Mouse (Mus musculus): ENCODE results near the gene Mmp9. TPM values are rescaled to one million over a fixed set of nuclear protein-coding genes. Genes with fewer than 3 reads are reported as not detected.

Mmp9 gene
- polyA plus RNA-seq, 1 experiment from 2014 or later: 33.2 TPM

GRCm38 (mm10) chr2:165004237-165004636 lies 63.7 kb downstream of the Mmp9 start:
- Histone ChIP-seq H3K9me3 (ENCODE audit: control insufficient read depth, low read length) (no peaks in the 10 kb centered on the region), H3K27ac (no peak overlapping the region), H3K4me2 (replicated peaks) (no peak overlapping the region), H3K4me1 (replicated peaks; ENCODE audit: control insufficient read depth, insufficient read depth, low read length) (no peaks in the 10 kb centered on the region), H3K4me3 (replicated peaks; ENCODE audit: low read length) (no peak overlapping the region), H3K9ac (no peak overlapping the region), H3K27me3 (ENCODE audit: control insufficient read depth, insufficient read depth, low read length) (no peaks in the 10 kb centered on the region), H3K36me3 (replicated peaks; ENCODE audit: control insufficient read depth, insufficient read depth) (peaks cover 100% of the 10 kb centered on the region)
- ATAC-seq (ENCODE audit: low FRiP score) (no peak), DNase-seq (ENCODE audit: low spot score) (no peak)
- 90% methylated on average over 10 of the region's 10 CpGs for WGBS

Other genes starting within 250 kb of the Mmp9 start
- gene Spint4, start 242.3 kb upstream of the Mmp9 start, polyA plus RNA-seq (2014; fragmentation: Nextera tagmentation; extraction: Ambion mirVana): not detected in 2 replicates
- not detected in 2 replicates for gene Spint5, start 225.5 kb upstream of the Mmp9 start, polyA plus RNA-seq (2014; fragmentation: Nextera tagmentation; extraction: Ambion mirVana)
- 0.78 and 1.4 TPM in 2 replicates for gene Wfdc3, start 194.8 kb upstream of the Mmp9 start, polyA plus RNA-seq (2014; fragmentation: Nextera tagmentation; extraction: Ambion mirVana)
- gene Dnttip1, start 194.8 kb upstream of the Mmp9 start, polyA plus RNA-seq (2014; fragmentation: Nextera tagmentation; extraction: Ambion mirVana): 46.6 and 50.3 TPM in 2 replicates
- 59.4 and 67.9 TPM in 2 replicates for gene Ube2c, start 170.9 kb upstream of the Mmp9 start, polyA plus RNA-seq (2014; fragmentation: Nextera tagmentation; extraction: Ambion mirVana)
- gene Tnnc2, start 160.8 kb upstream of the Mmp9 start, polyA plus RNA-seq (2014; fragmentation: Nextera tagmentation; extraction: Ambion mirVana): 0.39 TPM in 1 of 2 replicates, not detected in the other
- 33.3 and 40.8 TPM in 2 replicates for gene Snx21, start 155.0 kb upstream of the Mmp9 start, polyA plus RNA-seq (2014; fragmentation: Nextera tagmentation; extraction: Ambion mirVana)
- gene Acot8, start 135.9 kb upstream of the Mmp9 start, polyA plus RNA-seq (2014; fragmentation: Nextera tagmentation; extraction: Ambion mirVana): 18.3 and 20.8 TPM in 2 replicates
- 16.4 and 17.0 TPM in 2 replicates for gene Zswim3, start 135.7 kb upstream of the Mmp9 start, polyA plus RNA-seq (2014; fragmentation: Nextera tagmentation; extraction: Ambion mirVana)
- 25.7 and 26.7 TPM in 2 replicates for gene Zswim1, start 118.1 kb upstream of the Mmp9 start, polyA plus RNA-seq (2014; fragmentation: Nextera tagmentation; extraction: Ambion mirVana)
- gene Spata25, start 112.2 kb upstream of the Mmp9 start, polyA plus RNA-seq (2014; fragmentation: Nextera tagmentation; extraction: Ambion mirVana): not detected in 2 replicates
- gene Ctsa, start 107.9 kb upstream of the Mmp9 start, polyA plus RNA-seq (2014; fragmentation: Nextera tagmentation; extraction: Ambion mirVana): 85.9 and 89.6 TPM in 2 replicates
- gene Neurl2, start 107.3 kb upstream of the Mmp9 start, polyA plus RNA-seq (2014; fragmentation: Nextera tagmentation; extraction: Ambion mirVana): 5.8 and 7.9 TPM in 2 replicates
- gene Pltp, start 83.1 kb upstream of the Mmp9 start, polyA plus RNA-seq (2014; fragmentation: Nextera tagmentation; extraction: Ambion mirVana): 148 and 167 TPM in 2 replicates
- gene Pcif1, start 61.5 kb upstream of the Mmp9 start, polyA plus RNA-seq (2014; fragmentation: Nextera tagmentation; extraction: Ambion mirVana): 72.9 and 74.7 TPM in 2 replicates
- 14.6 and 15.4 TPM in 2 replicates for gene Zfp335, start 29.0 kb upstream of the Mmp9 start, polyA plus RNA-seq (2014; fragmentation: Nextera tagmentation; extraction: Ambion mirVana)
- 62.1 and 73.6 TPM in 2 replicates for gene Slc12a5, start 20.0 kb downstream of the Mmp9 start, polyA plus RNA-seq (2014; fragmentation: Nextera tagmentation; extraction: Ambion mirVana)
- gene Ncoa5, start 94.1 kb downstream of the Mmp9 start, polyA plus RNA-seq (2014; fragmentation: Nextera tagmentation; extraction: Ambion mirVana): 83.1 and 89.0 TPM in 2 replicates
- 6.3 and 8.3 TPM in 2 replicates for gene Cd40, start 114.8 kb downstream of the Mmp9 start, polyA plus RNA-seq (2014; fragmentation: Nextera tagmentation; extraction: Ambion mirVana)
- not detected in 2 replicates for gene 1700025C18Rik, start 150.0 kb downstream of the Mmp9 start, polyA plus RNA-seq (2014; fragmentation: Nextera tagmentation; extraction: Ambion mirVana)

Data from hindbrain, embryonic 14.5 days (tissue).